9 mouse cellular contexts compared by ENCODE assay signal in the genomic region with DNA sequence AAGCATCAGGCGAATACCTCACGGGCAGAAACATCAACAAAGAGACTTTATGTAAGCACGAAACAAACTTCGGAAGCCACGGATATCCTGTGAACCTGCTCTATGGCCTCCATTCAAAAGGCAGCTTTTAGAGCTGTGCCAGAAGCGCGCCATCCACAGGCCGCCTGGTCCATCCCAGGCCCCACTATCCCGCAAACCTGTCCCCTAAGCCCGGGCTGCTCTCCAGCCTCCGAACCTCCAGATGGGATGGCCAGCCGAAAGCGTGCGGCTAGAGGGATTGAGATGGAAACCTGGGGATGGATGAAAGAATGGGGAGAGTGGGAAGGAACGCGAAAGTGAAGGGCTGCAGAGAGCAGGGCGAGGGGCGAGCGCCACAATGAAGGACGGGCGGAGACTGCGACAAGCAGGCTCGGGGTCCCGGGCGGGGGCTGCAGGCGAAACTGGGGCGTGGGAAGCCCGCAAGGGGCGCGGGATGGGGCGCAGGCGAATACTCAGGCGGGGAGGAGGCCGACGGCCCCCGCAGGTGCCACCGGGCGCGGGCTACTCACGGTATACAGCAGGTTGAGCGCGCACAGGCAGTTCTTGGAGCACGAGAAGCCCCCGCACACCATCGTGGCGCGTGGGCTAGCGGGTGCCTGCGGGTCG. TPM values are rescaled to one million over a fixed set of nuclear protein-coding genes. Genes with fewer than 3 reads are reported as not detected.
DNase-seq lines count a peak whose midpoint lies in the region; ATAC-seq lines count a peak whose summit lies in the region.
"Had no signal": no experiment of that assay in that cellular context is flagged by ENCODE, and none has a peak within 500 bp of the region (broad histone marks: within the 10 kb centered on the region; RNA-seq: fewer than 3 reads in every experiment).

No protein-coding gene starts in this region.

- DNase-seq in Muller cell, postnatal 12 days (ENCODE audit: inconsistent ontology term): peak; percentile 71
- DNase-seq in forebrain, embryonic 11.5 days (ENCODE audit: low spot score): no peak
- peak; percentile 59 to 63 for DNase-seq in heart, postnatal 10 days
- DNase-seq in kidney, postnatal 36 days: peak; percentile 17 to 61
- peak; percentile 3 for DNase-seq in ovary, adult 18-20 months (ENCODE audit: low spot score)
- DNase-seq in thymus, postnatal 25 days: peak; percentile 79

- H3K9me3 ChIP-seq in forebrain, embryonic 11.5 days (ENCODE audit: control insufficient read depth, low read length): no peaks in the 10 kb centered on the region; the same call in 1 of the 2 replicates
- no peaks in the 10 kb centered on the region for H3K9me3 ChIP-seq in lung, embryonic 16.5 days (ENCODE audit: control insufficient read depth, low read length)

- intact Hi-C loops in heart, postnatal 10 days (cut with DNase I): loop anchor here (5.0 kb wide), 2 partner anchors 115 to 145 kb away; partner anchors contain the start of genes Ankmy2 and Bzw2

- peak overlapping the region; percentile 72 for H3K27ac ChIP-seq in forebrain, embryonic 11.5 days (ENCODE audit: low read depth, low read length)
- peak overlapping the region; percentile 78 for H3K27ac ChIP-seq in lung, embryonic 16.5 days (ENCODE audit: low read length)

- peak overlapping the region; percentile 59 for H3K4me2 ChIP-seq in forebrain, embryonic 11.5 days (ENCODE audit: low read depth, low read length, severe bottlenecking)
- peak overlapping the region; percentile 97 for H3K4me2 ChIP-seq in lung, embryonic 16.5 days (ENCODE audit: low read depth, low read length)

- H3K36me3 ChIP-seq in forebrain, embryonic 11.5 days (ENCODE audit: control insufficient read depth, insufficient read depth, low read length): no peaks in the 10 kb centered on the region
- no peaks in the 10 kb centered on the region for H3K36me3 ChIP-seq in lung, embryonic 16.5 days (ENCODE audit: control insufficient read depth, insufficient read depth, low read length)

- H3K4me1 ChIP-seq in forebrain, embryonic 11.5 days (replicated peaks; ENCODE audit: control insufficient read depth, insufficient read depth, low read length): no peaks in the 10 kb centered on the region; the same call in 1 of the 2 replicates
- peaks cover 7% of the 10 kb centered on the region; the same call in 1 of the 2 replicates for H3K4me1 ChIP-seq in lung, embryonic 16.5 days (replicated peaks; ENCODE audit: control insufficient read depth, insufficient read depth, low read length)

- 1% methylated on average over 35 of the region's 50 CpGs for WGBS in forebrain, embryonic 11.5 days
- under 1% methylated on average over 37 of the region's 50 CpGs for WGBS in lung, embryonic 16.5 days

- peak; percentile 68 for ATAC-seq in cerebellum, adult (ENCODE audit: insufficient number of reproducible peaks, low FRiP score, low TSS enrichment)
- peak; percentile 80 for ATAC-seq in forebrain, embryonic 11.5 days (replicated peaks; ENCODE audit: low FRiP score)
- peak; percentile 73 for ATAC-seq in lung, embryonic 16.5 days (ENCODE audit: low read depth)

- peak overlapping the region; percentile 93 for H3K4me3 ChIP-seq in forebrain, embryonic 11.5 days (ENCODE audit: low read depth, low read length)
- H3K4me3 ChIP-seq in lung, embryonic 16.5 days (ENCODE audit: low read length): peak overlapping the region; percentile 85

- H3K9ac ChIP-seq in forebrain, embryonic 11.5 days (ENCODE audit: low read length): peak overlapping the region; percentile 97
- H3K9ac ChIP-seq in lung, embryonic 16.5 days (ENCODE audit: low read length): peak overlapping the region; percentile 89

- no peaks in the 10 kb centered on the region for H3K27me3 ChIP-seq in forebrain, embryonic 11.5 days (ENCODE audit: control insufficient read depth, insufficient read depth, low read length)
- no peaks in the 10 kb centered on the region; the same call in 1 of the 2 replicates for H3K27me3 ChIP-seq in lung, embryonic 16.5 days (ENCODE audit: control insufficient read depth, insufficient read depth, low read depth, low read length)

RNA-seq across cellular contexts. Expression of gene Tspan13, which starts 0.5 kb away (rescaled TPM):
- 187 and 199 TPM in 2 replicates for polyA plus RNA-seq in forebrain, embryonic 11.5 days (2014; fragmentation: Nextera tagmentation; extraction: Ambion mirVana)
- total RNA-seq in heart, postnatal 10 days (2021): 10 to 100 TPM; 83.1 to 96.5 TPM
- polyA plus RNA-seq in lung, embryonic 16.5 days (2015; fragmentation: Nextera tagmentation; extraction: Ambion mirVana): 134 and 139 TPM in 2 replicates

RNA-seq across cellular contexts. Expression of gene Agr2, which starts 49.1 kb away (rescaled TPM):
- 0.36 TPM in 1 of 2 replicates, not detected in the other for polyA plus RNA-seq in forebrain, embryonic 11.5 days (2014; fragmentation: Nextera tagmentation; extraction: Ambion mirVana)
- not detected for total RNA-seq in heart, postnatal 10 days (2021)
- 6.9 and 11.0 TPM in 2 replicates for polyA plus RNA-seq in lung, embryonic 16.5 days (2015; fragmentation: Nextera tagmentation; extraction: Ambion mirVana)
- total RNA-seq: left cerebral cortex, postnatal 25 days had no signal
